Mouse (Mus musculus) hindbrain, embryonic 12.5 days (tissue): ENCODE measurements around the gene Gale. TPM values are rescaled to one million over a fixed set of nuclear protein-coding genes. Genes with fewer than 3 reads are reported as not detected.

Experiments used
- ATAC-seq: fragments of 200-750 bp; cut with Nextera tagmentation; 2 replicates; pipeline ENCODE4 v1.8.0; 2017; ENCODE audit warnings: moderate TSS enrichment; ENCODE audit not compliant: low FRiP score
- H3K27ac ChIP-seq: fragments of 300-500 bp; sonication (generic); 2 replicates; pipeline ENCODE4 v1.5.1; 2016; ENCODE audit warnings: mild to moderate bottlenecking
- H3K27me3 ChIP-seq: fragments of 300-500 bp; sonication (generic); 2 replicates; pipeline ENCODE4 v1.6.1; 2016; ENCODE audit warnings: mild to moderate bottlenecking
- H3K36me3 ChIP-seq: fragments of 300-500 bp; sonication (generic); 2 replicates; pipeline ENCODE4 v1.6.1; 2016; ENCODE audit warnings: mild to moderate bottlenecking
- H3K4me1 ChIP-seq: fragments of 300-500 bp; sonication (generic); 2 replicates; pipeline ENCODE4 v1.6.1; 2016
- H3K4me2 ChIP-seq: fragments of 300-500 bp; sonication (generic); replicated peaks from 2 replicates; pipeline ENCODE4 v1.6.1; 2016; ENCODE audit warnings: mild to moderate bottlenecking
- H3K4me3 ChIP-seq: fragments of 300-500 bp; sonication (generic); 2 replicates; pipeline ENCODE4 v1.5.1; 2016; ENCODE audit warnings: mild to moderate bottlenecking
- H3K9ac ChIP-seq: fragments of 300-500 bp; sonication (generic); 2 replicates; pipeline ENCODE4 v1.6.1; 2016; ENCODE audit warnings: mild to moderate bottlenecking, moderate library complexity
- H3K9me3 ChIP-seq: fragments of 300-500 bp; sonication (generic); replicated peaks from 2 replicates; pipeline ENCODE4 v1.6.1; 2016; ENCODE audit warnings: mild to moderate bottlenecking
- WGBS: fragments of 180-500 bp; shearing (Covaris S2); methylation state at CpG from one replicate; pipeline ENCODE4 v1.1.7; 2016; 5-methylcytosine and 5-hydroxymethylcytosine counted together
- polyA plus RNA-seq: library from polyadenylated mRNA; unstranded; fragments of >200 nt; fragmentation: Nextera tagmentation; extraction: Ambion mirVana; gene quantifications from 2 replicates; pipeline ENCODE4 v1.2.1, GENCODE M21; 2016

Gene Gale
- 35.3 and 35.5 TPM in 2 replicates for polyA plus RNA-seq

- peak within 1 kb of the TSS; percentile 77 for H3K4me2 ChIP-seq
- peak; percentile 93 for ATAC-seq
- H3K9me3 ChIP-seq = no peaks in the 10 kb centered on the region
- H3K4me3 ChIP-seq = peak within 1 kb of the TSS; percentile 65
- H3K27me3 ChIP-seq = no peaks in the 10 kb centered on the region; the same call in 1 of the 2 replicates
- peaks cover 55% of the 10 kb centered on the region for H3K36me3 ChIP-seq
- peak within 1 kb of the TSS; percentile 80 for H3K9ac ChIP-seq
- peak within 1 kb of the TSS; percentile 90 for H3K27ac ChIP-seq
- under 1% methylated on average over 56 of the region's 56 CpGs for WGBS
- peaks cover 20% of the 10 kb centered on the region for H3K4me1 ChIP-seq
Observed at GRCm38 (mm10) chr4:135963457-135964193, at the start of gene Gale. Gene Gale, plus strand, starts transcription at chr4:135963727.

DNA sequence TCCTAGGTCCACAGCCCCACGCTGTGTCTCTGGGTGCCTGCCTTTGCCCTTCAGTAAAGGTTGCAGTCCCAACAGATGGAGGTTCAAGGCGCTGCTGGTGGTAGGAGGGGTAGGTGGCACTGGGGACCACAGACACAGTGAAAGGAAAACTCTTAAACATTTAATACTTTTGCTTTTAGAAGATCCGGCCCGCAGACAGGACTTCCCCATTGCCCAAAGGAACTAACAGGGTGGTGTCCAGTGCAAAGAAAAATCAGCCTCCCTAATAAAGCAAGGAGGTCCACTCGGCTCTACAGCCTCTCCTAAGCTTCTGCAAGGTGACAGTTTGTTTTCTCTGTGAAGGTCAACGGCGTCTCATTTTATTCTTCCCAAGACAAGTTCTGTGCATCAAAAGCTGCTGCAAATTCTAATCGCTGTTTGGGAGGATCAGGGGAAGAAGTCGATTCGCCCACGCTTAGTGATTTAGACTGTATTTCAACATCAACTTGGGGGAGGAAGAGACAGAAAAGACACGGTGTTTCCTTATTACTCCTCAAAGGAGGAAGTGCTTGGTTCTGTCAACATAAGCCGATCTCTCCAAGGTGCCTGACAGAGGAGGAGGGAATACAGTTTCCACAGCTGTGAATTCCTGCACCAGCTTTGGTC is 44.8 kb upstream of the Gale start:
- no peak for ATAC-seq
- no peak overlapping the region for H3K27ac ChIP-seq
- peaks cover 17% of the 10 kb centered on the region for H3K4me1 ChIP-seq
- WGBS = 87% methylated on average over 13 of the region's 13 CpGs
- no peak overlapping the region for H3K9ac ChIP-seq
- 0 out of 2 replicates have a peak, but pooled peaks cover 5% of the 10 kb centered on the region for H3K36me3 ChIP-seq
- H3K9me3 ChIP-seq = no peaks in the 10 kb centered on the region
- no peaks in the 10 kb centered on the region for H3K27me3 ChIP-seq
- H3K4me3 ChIP-seq = no peak overlapping the region
- H3K4me2 ChIP-seq = no peak overlapping the region

- no peak for ATAC-seq
- peaks cover 17% of the 10 kb centered on the region for H3K4me1 ChIP-seq
- H3K9me3 ChIP-seq = no peaks in the 10 kb centered on the region
- H3K4me3 ChIP-seq = no peak overlapping the region
- H3K9ac ChIP-seq = no peak overlapping the region
- WGBS = 95% methylated on average over 3 of the region's 3 CpGs
- 0 out of 2 replicates have a peak, but pooled peaks cover 5% of the 10 kb centered on the region for H3K36me3 ChIP-seq
- no peak overlapping the region for H3K27ac ChIP-seq
- H3K4me2 ChIP-seq = no peak overlapping the region
- H3K27me3 ChIP-seq = no peaks in the 10 kb centered on the region
Observed at GRCm38 (mm10) chr4:135919280-135919639, 44.3 kb upstream of the Gale start.

- peak; percentile 96 for ATAC-seq
- Histone ChIP-seq H3K27ac (peak within 1 kb of the TSS; percentile 86), H3K27me3 (no peaks in the 10 kb centered on the region), H3K4me1 (peaks cover 17% of the 10 kb centered on the region), H3K9ac (peak within 1 kb of the TSS; percentile 82), H3K9me3 (no peaks in the 10 kb centered on the region), H3K4me3 (peak within 1 kb of the TSS; percentile 76), H3K4me2 (peak within 1 kb of the TSS; percentile 88), H3K36me3 (peaks cover 8% of the 10 kb centered on the region; the same call in 1 of the 2 replicates)
- WGBS = 2% methylated on average over 60 of the region's 60 CpGs
Observed at GRCm38 (mm10) chr4:135920304-135921241, 43.0 kb upstream of the Gale start, which contains the start of gene Fuca1. Gene Fuca1, plus strand, starts transcription at chr4:135920735.

DNA sequence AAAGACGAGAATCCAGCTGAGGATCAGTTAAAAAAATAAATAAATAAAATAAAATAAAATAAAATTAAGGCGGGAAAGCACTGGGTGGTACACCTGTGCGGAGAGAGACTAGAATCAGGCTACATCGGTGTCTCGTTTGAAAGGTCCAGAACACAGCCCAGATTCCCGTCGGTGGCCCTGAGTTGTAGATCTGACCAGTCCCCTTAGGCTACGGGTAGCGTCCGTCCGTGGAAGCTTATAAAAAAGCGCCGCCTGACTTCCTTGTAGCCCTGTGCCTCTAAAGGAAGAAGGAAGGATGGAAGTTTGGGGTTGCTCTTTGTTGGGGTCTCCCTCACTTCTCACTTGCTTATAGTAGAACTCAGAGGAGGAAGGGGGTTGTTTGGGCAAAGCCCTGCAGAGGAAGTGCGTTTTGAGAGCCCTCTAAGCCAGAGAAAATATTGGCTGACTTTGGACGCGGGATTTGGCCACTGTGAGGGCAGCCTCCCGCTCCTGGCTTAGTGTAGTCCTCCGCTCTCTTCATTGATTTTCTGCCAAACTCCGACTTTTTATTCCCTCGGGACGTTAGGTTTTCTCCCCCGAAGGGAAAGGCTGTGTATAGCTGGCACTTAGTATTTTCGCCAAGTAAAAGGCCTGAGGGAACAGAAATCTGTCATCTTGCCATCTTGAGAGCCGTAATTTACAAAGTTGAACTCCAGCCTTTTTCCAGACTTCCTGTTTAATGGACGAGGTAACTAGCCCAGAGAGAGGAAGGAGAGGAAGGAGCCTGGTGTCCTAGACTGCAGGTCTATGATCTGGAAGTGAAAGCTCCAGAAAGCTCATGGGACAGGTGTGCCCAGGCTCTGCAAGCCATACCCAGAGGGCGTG is 42.0 kb upstream of the Gale start:
- Histone ChIP-seq H3K27ac (peak overlapping the region; percentile 86), H3K9me3 (no peaks in the 10 kb centered on the region), H3K9ac (peak overlapping the region; percentile 82), H3K4me1 (peaks cover 17% of the 10 kb centered on the region), H3K4me2 (peak overlapping the region; percentile 88), H3K27me3 (no peaks in the 10 kb centered on the region), H3K36me3 (peaks cover 17% of the 10 kb centered on the region), H3K4me3 (peak overlapping the region; percentile 76)
- ATAC-seq = peak; percentile 33; the same call in 1 of the 2 replicates
- 8% methylated on average over 26 of the region's 26 CpGs for WGBS

- H3K9ac ChIP-seq = 0 out of 2 replicates have a peak overlapping the region, but pooled peaks have one; percentile 82
- 85% methylated on average over 1 of the region's 1 CpGs for WGBS
Observed at GRCm38 (mm10) chr4:135922190-135922589, 41.3 kb upstream of the Gale start.

DNA sequence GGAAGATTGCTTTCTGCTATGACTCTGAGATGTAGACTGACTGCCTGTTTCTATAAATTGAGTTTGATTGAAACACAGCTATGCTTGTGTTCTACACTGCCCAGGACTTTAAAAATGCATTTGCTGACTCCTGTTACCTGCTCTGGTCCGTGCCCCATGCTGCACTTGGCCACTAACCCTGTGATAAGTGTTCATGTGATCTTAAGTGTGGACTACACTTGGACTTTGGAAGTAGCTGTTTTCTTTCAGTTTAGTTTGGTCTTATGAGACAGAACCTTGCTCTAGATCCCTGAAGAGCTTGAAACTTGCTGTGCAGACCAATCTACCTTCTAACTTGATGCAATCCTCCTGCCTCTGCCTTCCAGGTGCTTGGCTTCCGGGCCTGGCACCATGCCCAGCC is 39.1 kb upstream of the Gale start:
- H3K9me3 ChIP-seq = no peaks in the 10 kb centered on the region
- H3K27ac ChIP-seq = no peak overlapping the region
- peaks cover 17% of the 10 kb centered on the region for H3K4me1 ChIP-seq
- H3K27me3 ChIP-seq = no peaks in the 10 kb centered on the region
- no peak overlapping the region for H3K4me3 ChIP-seq
- ATAC-seq = no peak
- H3K9ac ChIP-seq = no peak overlapping the region
- WGBS = 81% methylated on average over 2 of the region's 2 CpGs
- H3K4me2 ChIP-seq = no peak overlapping the region
- peaks cover 19% of the 10 kb centered on the region for H3K36me3 ChIP-seq

More at GRCm38 (mm10) chr4:135922190-135922589, 41.3 kb upstream of the Gale start:
- peaks cover 19% of the 10 kb centered on the region for H3K36me3 ChIP-seq
- no peaks in the 10 kb centered on the region for H3K9me3 ChIP-seq
- peaks cover 17% of the 10 kb centered on the region for H3K4me1 ChIP-seq
- H3K4me3 ChIP-seq = peak overlapping the region; percentile 76; the same call in 1 of the 2 replicates
- H3K27ac ChIP-seq = no peak overlapping the region
- H3K27me3 ChIP-seq = no peaks in the 10 kb centered on the region
- peak overlapping the region; percentile 88; the same call in 1 of the 2 replicates for H3K4me2 ChIP-seq
- no peak for ATAC-seq

GRCm38 (mm10) chr4:135925341-135925740 is 38.2 kb upstream of the Gale start:
- Histone ChIP-seq H3K4me2 (no peak overlapping the region), H3K9ac (no peak overlapping the region), H3K4me3 (no peak overlapping the region), H3K27me3 (no peaks in the 10 kb centered on the region), H3K27ac (no peak overlapping the region), H3K4me1 (peaks cover 17% of the 10 kb centered on the region), H3K36me3 (peaks cover 19% of the 10 kb centered on the region), H3K9me3 (no peaks in the 10 kb centered on the region)
- 94% methylated on average over 5 of the region's 5 CpGs for WGBS
- no peak for ATAC-seq

- peaks cover 16% of the 10 kb centered on the region for H3K4me1 ChIP-seq
- H3K36me3 ChIP-seq = peaks cover 25% of the 10 kb centered on the region
- H3K4me2 ChIP-seq = no peak overlapping the region
- H3K9ac ChIP-seq = no peak overlapping the region
- H3K4me3 ChIP-seq = no peak overlapping the region
- 85% methylated on average over 10 of the region's 10 CpGs for WGBS
- ATAC-seq = no peak
- no peak overlapping the region for H3K27ac ChIP-seq
- no peaks in the 10 kb centered on the region for H3K9me3 ChIP-seq
- no peaks in the 10 kb centered on the region for H3K27me3 ChIP-seq
Observed at GRCm38 (mm10) chr4:135926195-135926808, 37.2 kb upstream of the Gale start.

DNA sequence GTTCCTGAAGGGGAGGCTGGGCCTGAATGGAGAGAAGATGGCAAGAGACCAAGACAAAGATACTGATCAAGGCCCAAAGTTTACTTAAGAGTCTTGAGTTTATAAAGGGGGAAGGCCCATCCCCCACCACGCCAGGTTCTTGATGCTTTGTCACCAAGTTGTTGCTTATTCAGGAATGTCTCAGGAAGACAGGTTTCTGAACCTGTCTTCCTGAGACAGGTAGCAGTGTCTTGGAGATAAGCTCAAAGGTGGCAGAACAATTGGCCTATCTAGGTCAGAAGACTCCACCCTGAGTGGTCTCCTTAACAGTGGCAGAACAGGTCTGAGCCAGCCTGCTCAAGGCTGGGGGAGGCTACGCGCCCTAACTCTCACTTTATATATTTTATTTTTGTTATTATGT is 36.7 kb upstream of the Gale start:
- H3K4me1 ChIP-seq = peaks cover 10% of the 10 kb centered on the region
- no peak for ATAC-seq
- 94% methylated on average over 3 of the region's 3 CpGs for WGBS
- H3K4me2 ChIP-seq = no peak overlapping the region
- no peaks in the 10 kb centered on the region for H3K27me3 ChIP-seq
- H3K9me3 ChIP-seq = no peaks in the 10 kb centered on the region
- H3K4me3 ChIP-seq = no peak overlapping the region
- H3K9ac ChIP-seq = no peak overlapping the region
- H3K36me3 ChIP-seq = peaks cover 25% of the 10 kb centered on the region
- H3K27ac ChIP-seq = no peak overlapping the region

GRCm38 (mm10) chr4:135928376-135928775 is 35.2 kb upstream of the Gale start:
- H3K27ac ChIP-seq = no peak overlapping the region
- no peak for ATAC-seq
- no peak overlapping the region for H3K4me2 ChIP-seq
- no peak overlapping the region for H3K9ac ChIP-seq
- H3K4me1 ChIP-seq = no peaks in the 10 kb centered on the region
- no peak overlapping the region for H3K4me3 ChIP-seq
- no peaks in the 10 kb centered on the region for H3K27me3 ChIP-seq
- 79% methylated on average over 9 of the region's 9 CpGs for WGBS
- H3K9me3 ChIP-seq = no peaks in the 10 kb centered on the region
- peaks cover 29% of the 10 kb centered on the region for H3K36me3 ChIP-seq
